Mouse (Mus musculus): ENCODE measurements around the gene Inava.

The Inava gene

DNA sequence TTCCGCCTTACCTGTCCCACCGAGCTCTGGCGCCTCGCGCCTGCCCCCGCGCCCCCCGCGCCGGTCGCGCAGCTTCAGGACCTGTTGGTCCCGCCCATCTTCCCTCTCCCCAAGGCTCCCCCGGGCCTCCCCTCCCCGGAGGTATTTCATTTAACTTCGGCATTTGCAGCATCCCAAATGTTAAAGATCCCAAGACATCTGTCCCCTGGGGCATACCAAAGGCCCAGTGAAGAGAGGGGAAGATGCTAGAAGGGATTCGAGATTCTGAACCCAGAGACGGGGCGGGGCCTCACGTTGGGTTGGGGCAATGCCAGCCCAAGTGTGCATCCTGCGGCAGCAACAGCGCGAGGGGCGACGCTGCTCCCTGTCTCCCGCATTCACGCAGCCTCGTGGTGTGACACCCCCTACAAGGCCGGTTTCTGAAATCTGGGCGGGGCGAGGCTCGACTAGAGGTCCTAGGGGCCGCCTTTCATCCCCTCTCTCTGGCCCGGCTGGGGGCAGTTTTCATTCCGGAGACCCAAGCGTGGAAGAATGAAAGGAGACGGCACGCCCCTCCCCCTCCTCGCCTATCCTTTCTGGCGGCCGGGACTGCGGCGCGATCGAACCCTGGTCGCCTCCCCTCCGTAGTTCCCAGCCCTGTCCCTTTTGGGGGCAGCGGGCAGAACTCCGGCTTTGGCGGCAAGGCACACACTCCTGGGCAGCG, at the start of gene Inava:
Gene Inava, minus strand, starts transcription at position 373 of the 703 bp plus-strand sequence.
- peak; percentile 21 to 30 for DNase-seq

DNA sequence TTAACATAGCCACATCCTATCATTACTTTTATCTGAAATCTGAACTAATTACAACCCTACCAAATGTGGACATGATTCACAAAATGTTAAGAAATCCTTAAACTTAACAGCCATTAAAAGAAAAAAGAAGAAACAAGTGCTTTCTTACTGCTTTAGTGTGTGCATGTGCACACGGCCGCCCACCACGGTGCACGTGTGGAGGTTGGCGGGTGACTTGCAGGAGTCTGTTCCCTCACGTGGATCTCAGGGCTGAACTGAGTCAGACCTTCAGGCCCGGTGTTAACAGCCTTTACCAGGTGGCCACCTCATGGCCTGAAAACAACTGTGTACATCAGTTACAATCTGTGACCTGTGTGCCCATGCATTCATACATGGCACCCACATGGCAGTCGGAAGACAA, 43.3 kb upstream of the Inava start:
- no peak for DNase-seq

DNA sequence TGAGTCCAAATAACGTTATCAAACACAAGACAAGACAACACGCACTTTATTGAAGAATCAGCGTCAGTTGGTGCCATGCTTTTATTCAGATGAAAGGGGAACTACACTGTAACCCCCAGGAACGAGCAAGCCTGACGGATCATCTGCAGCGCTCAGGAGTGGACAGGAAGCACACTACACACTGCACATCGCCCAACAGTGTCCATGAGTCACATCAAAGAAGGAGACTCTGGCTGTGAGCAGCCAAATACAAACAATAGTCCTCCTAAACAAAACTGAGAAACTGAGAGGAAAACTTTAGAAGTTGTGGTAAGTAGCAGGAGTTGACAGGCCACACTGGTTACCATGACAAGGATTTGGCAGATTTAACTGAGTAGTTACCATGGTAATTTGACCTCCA, 34.2 kb upstream of the Inava start:
- DNase-seq: no peak

DNA sequence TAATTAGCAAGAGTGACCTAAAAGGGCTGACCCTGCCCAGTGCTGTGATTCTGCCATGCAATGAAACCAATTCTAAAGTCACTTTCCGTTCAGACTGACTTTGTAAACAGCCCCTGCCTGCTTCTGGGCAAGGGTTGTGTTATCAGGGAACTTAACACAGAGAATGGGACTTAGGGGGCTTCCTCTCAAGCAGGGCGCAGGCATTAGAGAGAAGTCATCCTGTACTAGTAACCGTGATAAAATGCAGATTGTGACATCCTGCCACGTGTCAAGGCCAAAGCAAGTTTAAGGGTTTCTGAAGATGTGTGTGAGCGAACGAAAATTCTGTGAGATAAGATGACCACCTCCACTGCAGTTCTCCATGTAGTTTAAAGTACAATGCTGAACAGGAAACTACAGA, 32.1 kb upstream of the Inava start:
- no peak for DNase-seq

DNA sequence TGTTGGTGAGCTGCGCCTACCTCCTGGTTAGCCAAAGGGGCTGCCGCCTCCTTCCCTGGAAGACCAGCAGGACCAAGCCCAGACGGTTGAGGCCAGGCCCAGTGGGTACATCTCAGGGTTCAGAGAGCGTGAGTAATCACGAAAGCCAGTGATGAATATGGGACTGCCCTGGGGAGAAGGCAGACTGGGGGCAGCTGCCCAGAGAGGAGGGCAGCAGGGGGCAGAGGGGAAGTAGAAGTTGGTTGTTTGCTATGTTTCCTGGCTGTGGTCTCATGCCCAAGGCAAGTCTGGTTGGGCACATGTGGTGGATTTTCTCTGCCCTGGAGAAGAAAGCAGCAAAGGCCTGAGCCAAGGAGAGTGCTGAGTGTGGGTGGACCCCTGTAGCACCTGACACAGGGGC, 29.3 kb upstream of the Inava start:
- DNase-seq: no peak

DNA sequence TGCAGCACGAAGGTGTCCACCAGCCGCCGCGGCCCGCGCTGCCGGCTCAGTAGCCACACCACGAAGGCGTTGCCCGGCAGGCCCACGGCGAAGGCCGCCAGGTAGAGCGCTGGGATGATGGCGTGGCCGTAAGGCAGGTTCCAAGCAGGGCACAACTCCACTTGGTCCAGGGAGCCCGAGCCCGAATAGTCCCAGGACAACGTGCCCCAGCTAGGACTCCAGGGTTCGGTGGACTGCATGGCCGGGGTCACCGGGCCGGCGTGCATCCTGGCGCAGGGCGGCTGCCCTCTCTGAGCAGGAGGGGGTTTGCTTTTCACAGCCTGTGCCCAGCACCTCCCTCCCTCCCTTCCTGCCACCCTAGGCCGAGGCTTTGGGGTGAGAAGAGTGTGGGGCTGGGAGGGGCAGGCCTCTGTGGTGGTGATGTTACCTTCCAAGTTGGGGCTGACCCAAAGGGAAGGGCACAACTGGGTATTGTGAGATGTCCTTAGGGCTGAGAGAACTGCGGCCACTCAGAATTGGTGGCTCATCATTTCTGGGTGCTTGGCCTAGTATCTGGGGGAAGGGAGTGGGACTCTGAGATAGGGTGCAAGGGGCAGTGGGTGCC, 26.7 kb upstream of the Inava start, which contains the start of gene Gpr25:
Gene Gpr25, minus strand, starts transcription at position 239 of the 604 bp plus-strand sequence.
- DNase-seq: no peak

DNA sequence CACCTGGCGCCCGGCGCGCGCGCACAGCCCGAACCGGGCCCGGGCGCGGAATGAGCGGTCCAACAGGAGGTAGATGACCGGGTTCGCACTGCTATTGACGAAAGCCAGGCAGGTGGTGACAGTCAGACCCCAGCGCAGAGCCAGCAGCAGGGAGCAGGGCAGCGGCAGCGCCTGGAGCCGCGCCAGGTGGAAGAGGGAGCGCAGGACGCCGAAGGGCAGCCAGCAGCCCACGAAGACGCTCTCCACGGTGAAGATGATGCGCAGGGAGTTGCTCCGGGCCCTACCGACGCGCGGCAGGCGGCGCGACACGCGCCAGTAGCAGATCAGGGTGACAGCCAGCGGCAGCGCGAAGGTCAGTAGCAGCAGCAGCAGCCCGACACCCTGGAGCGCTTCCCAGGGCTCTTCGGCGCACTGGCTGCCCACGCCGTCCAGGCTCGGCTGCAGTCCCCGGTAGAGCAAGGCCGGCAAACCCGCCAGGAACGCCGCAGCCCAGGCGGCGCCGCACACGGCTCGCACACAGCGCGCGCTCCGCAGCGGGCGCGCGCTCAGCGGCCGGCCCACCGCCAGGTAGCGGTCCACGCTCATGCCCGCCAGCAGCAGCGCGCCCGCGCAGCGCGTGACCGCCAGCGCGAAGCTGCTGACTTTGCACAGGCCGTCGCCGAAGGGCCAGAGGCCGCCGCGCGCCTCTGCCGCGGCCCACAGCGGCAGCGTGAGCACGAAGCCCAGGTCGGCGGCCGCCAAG, 26.0 kb upstream of the Inava start:
- DNase-seq: peak; percentile 83 to 89

DNA sequence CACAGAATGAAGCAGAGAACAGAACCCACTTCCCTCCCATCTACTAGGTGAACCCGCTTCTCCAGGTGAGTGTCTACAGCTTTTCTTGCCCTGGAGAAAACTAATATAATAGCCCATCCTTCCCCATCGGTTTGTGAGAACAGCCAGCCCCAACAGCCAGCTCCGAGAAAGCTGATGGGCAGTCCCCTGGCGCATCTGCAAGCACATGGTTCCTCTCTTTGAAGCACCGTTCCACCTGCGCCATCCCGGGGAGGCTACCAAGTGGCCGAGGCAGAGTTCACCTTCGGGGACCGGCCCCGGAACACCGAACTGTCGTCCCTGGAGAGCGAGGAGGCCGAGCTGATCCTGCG, 25.5 kb upstream of the Inava start:
- DNase-seq: no peak

DNA sequence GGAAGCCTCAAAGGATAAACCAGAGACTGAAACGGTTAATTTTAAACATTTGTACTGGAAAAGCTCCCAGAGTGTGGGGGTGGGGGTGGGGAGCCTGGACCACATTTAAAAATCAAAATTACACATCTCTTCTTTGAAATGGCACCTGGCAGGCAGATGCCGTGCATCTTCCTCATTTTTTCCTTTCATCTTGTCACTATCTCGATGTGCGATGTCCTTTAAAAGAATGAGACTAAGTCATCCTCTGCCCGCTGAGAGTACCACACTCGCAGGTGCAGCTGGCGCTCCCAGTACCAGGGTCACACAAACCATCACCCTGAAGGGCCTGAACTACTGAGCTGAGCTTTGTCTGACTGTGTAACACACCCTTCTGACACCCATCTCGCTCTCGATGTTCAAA, 24.4 kb upstream of the Inava start:
- DNase-seq: no peak

DNA sequence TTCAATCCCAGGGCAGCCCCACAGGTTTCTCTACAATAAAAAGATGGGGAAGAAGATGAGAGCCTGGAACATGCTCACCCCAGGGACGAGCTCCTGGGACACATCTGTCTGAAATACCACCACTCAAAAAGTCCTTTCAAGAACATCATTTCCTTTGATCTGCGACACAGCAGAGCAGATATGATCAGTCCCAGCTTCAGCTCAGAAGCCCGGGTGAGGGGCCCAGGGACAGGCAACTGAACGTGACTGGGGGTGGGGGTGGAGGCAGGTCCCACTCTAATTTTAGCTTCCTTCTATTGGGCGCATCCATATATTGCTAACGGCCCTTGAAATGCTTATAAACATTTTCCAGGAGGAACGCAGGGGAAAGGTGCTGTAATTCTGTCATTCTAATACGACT, 21.6 kb upstream of the Inava start:
- no peak for DNase-seq

DNA sequence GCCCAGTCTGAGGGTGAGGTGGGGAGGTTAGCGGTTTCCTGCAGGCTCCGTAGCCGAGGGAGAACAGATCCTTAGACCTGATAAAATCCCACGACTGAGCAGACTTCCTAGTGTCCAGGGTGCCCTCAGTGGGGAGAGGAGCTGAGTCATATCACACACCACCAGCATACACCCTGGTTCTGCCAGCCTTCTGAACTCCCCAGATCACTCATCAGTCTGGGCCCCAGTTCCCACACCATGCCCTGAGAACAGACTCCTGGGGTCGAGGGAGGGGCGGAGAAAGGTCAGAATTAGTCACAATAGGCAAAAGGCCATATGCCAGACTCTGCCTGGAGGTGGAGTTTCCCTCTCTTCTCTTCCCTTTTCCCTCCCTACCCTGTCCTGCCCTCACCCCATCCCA, 21.1 kb upstream of the Inava start:
- DNase-seq: no peak

DNA sequence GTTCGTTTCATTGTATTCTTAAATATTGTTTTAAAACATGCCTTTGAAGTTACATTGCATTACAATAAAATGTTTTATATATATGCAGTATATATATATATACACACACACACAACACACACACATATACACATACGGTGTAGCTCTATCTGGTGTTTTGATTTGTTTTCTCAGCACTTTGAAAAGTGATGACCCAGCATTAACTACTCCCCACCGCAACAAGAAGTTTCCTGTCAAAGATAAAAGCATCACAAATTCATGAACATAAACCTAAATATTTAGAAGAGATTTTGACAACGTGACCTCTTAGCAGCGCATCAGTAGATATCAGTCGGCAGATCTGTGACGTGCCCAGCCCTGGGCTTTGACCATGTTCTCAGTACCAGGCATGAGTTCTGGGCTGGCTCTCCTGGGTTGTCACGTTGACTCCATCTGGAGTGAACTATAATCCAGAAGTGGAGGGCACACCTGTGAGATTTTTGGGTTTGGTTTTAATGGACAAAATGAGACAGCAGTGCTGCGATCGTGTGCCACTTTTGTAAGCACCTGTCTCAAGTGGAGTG, 20.5 kb upstream of the Inava start:
- DNase-seq: no peak

DNA sequence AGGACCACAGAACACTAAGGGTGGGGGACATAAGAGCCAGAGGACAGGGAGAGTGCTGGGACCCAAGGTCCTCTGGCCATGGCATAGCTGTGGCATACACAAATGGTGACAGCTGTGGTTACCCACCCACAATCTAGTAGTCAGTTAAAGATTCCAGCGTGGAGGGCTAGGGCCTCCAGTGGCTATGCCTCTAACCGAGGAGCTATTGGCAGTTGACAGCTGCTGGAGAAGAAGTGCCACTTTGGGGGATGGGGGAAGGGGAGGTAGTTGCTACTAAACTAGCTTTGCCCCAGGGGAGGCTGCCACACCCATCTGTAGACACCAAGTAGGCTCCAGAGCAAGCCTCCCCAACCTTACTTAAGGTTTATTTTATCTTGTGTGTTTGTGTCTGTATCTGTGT, 19.4 kb upstream of the Inava start:
- DNase-seq: no peak

DNA sequence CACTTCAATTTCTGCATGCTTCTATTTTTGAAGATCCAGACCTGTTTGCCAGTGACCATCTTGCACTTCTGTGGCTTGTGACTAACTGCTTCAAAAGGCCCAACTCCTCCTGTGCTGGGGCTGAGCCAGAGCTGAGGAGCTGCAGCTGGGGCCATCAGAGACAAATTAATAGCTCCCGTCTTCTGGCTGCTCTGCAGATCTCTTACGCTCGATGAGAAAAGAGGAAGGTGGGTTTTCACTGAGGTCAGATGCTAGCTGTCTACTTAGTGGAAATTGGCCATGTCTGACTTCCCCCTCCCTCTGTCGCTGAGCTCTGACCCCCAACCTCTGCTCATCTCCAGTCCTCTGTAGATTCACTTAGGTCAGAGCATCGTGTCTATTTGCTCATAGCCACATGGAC, 15.6 kb upstream of the Inava start:
- DNase-seq: no peak

DNA sequence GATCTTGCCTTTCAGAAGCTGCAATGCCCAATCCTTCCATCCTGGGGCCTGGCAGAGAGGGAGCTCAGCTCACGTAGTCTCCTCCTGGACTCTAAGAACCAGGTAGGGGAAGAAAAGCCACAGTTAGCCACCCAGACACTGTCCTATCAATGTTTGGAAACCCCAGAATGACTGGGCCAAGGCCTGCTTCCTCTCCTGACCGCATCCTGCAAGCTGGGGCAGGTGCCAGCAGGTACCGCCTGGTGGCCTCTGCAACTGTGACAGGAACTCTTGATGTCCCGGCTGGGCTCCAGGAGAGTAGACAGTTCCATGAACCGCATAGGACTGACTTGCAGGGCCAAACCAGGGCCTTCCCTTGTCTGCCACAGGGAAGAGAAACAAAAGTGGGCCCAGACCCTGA, 13.3 kb upstream of the Inava start:
- DNase-seq: no peak

DNA sequence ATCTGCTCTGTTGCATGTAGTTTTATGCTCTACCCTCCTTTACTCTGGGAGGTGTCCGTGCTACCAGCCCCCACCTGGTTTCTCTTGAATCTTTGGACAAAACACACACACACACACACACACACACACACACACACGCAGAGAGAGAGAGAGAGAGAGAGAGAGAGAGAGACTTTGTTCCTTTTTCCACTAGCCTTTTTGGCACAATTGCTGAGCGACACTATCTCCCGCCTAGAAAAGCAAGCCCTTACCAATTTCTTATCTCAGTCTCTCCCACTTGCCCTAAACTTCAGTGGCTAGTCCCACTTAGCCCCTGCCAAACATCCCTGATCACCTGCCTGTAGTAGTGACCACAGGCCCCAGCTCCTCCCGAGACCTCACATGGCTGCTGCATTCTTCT, 10.4 kb upstream of the Inava start:
- no peak for DNase-seq

DNA sequence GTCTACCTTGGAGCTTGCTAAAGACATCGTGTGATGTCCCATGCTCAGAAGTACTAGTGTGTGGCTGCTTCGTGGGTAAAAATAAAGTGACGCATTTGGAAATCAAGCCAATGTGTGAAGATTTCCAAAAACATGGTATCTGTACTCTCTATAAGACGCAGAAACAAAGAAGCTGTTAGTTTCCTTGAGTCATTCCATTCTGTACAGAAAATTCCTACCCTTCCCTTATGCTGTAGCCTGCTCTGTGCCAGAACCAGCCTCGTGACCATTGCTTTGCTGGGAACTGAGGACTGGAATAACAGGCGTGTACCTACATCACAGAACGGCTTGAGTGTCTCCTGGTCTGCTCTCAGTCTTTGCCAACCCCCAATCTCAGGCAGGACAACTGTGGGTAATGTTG, 7.7 kb upstream of the Inava start:
- DNase-seq: no peak

DNA sequence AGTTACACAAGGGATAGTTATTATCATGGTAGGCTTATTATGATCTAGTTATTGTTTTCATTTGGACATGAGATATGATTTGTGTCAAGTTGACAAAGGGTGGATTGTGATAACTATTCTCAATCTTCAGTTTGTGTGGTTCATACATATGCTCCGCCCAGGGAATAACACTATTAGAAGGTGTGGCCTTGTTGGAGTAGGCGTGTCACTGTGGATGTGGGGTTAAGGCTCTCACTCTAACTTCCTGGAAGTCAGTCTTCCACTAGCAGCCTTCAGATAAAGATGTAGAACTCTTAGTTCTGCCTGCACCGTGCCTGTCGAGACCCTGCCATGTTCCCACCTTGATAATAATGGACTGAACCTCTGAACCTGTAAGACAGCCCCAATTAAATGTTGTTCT, 4.4 kb upstream of the Inava start:
- no peak for DNase-seq

DNA sequence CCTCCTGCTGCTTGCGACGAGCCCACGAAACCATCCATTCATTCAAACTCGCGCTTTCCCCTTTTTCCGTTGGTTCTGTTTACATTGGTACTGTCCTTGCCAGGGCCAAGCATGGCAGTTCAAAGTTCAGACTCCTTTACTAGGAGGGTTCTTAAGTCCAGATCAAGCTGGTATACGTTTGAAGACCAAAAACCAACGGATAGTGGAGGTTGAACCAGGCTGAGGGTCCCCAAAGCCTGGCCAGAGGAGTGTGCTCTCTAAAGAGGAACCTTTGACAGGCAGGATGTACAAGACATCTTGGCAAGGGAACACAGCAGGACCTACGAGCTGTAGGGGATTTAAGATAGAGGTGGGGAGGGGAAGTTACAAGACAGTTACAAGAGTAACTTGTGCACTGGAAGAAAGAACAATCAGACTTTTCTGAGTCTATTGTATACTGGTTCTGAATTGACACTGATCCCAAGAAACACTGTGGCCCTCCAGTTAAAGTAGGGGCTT, 580 bp upstream of the Inava start:
- no peak for DNase-seq

DNA sequence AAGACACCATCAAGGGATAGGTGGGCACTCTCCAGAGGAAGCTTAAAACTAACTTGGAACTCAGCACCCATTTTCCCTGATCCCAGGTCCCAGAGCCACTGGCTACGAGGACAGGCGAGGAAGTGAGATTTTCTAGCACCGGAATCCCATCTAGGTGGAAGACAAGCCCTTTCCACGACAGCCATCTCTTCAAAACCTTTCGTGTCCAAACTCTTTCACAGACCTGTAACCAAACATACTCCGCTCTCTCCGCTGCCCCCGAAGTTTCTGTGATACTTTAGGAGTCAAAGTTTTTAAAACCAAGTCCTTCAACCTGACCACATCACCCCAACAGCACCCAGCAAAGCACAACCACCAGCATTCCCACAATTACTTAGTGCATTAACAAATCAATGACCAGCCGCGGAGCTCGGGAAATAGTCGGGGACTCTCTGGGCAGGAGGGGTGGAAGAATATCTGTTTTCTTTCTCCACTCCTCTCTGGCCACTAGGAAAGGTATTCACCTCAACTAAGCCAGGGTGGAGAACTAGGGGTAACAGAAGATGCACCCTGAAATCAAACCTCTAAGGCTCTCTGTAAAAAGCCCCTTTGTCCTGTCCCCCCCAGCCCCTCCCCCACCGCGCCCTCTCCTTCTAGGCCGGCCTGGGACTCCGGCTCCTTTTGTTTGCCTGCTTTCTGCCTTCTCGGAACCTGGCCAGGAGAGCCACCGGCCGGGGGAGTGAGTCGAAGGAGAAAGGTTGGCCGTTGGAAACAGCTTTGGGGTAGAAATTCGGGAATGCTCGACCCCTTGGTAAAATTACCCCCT, 876 bp downstream of the Inava start:
- no peak for DNase-seq

DNA sequence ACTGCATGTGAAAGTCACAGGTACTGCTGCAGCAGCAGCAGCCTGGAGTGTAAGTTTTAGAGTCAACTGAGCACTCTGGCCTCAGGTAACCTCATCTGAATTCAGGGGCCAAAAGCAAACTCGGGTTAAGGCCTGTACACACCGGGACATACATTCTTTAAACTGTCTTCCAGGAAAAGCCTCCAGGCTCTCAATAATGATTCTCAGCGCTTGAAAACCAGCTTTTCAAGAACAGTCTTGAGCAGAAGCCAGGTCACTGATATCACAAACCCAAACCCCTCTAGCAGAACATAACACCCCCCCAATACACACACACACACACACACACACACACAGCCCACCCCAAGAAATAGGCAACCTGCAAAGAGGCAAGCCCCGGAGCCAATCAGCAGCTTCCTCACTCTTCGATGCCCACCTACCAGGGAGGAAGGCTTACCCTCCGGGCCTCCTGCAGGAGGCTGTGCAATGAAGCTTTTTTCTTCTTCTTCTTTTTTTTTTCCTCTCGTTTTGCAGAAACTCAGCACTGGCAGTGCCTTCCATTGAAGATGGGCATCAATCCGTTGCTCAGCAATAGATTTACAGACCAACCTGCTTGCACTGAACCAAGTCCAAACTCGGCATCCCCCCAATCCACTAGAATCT, 1.7 kb downstream of the Inava start:
- no peak for DNase-seq

DNA sequence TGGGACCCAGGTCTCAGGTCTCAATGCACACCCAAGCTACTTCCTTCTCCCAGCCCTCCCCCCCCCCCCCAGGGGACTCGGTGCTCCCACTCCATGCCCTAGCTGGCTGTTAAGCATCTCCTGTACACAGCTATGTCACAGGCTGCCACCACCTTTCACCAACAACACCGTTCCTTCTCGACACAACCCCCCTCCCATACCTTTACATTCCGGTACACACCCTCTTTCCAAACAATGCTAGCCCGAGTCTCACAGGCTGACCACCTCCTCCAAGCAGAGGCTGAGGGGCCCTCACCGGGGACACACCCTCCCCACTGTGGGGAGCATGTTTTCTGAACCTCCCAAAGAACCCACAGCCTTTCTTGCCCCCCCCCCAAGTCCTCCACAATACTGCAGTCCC, 2.5 kb downstream of the Inava start:
- no peak for DNase-seq
